ENCODE assay signal across 17 mouse cellular contexts in the genomic region with DNA sequence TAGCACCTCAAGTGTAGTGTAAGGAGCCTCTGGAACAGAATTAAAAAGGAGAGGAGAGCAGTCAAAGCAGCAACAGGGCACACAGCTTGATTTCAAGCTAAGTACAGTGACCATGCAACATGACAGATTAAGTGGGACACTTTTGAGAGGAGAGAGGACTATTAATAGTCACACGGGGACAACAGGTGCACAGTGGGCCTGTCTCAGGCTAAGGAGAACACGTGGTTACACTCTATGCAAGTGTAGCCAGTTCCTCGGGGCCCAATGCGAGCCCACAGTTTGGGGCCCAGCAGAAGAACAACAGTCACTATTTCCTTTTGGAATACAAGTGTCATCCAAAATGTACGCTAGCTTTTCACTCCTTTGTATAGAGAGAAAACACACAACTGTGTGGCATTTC. TPM values are rescaled to one million over a fixed set of nuclear protein-coding genes. Genes with fewer than 3 reads are reported as not detected.
DNase-seq lines count a peak whose midpoint lies in the region; ATAC-seq and TF ChIP-seq lines count a peak whose summit lies in the region.
"Had no signal": no experiment of that assay in that cellular context is flagged by ENCODE, and none has a peak within 500 bp of the region (broad histone marks: within the 10 kb centered on the region; RNA-seq: fewer than 3 reads in every experiment).

No protein-coding gene starts in this region.

- WGBS in intestine, postnatal 0 days: 80% methylated on average over 5 of the region's 5 CpGs
- 89% methylated on average over 5 of the region's 5 CpGs for WGBS in intestine, embryonic 16.5 days
- 92% methylated on average over 5 of the region's 5 CpGs for WGBS in midbrain, embryonic 11.5 days

- ATAC-seq in intestine, postnatal 0 days: no peak
- no peak for ATAC-seq in intestine, embryonic 16.5 days
- no peak for ATAC-seq in midbrain, embryonic 11.5 days (ENCODE audit: low FRiP score)
- ATAC-seq: activated CD4-positive, CD25-positive, alpha-beta regulatory T cell, adult 4 months; CD4-positive, CD25-positive, alpha-beta regulatory T cell, adult 4 months; liver, embryonic 12.5 days; midbrain, embryonic 15.5 days had no signal

- H3K9me3 ChIP-seq in intestine, postnatal 0 days (ENCODE audit: control insufficient read depth): no peaks in the 10 kb centered on the region
- no peaks in the 10 kb centered on the region for H3K9me3 ChIP-seq in intestine, embryonic 16.5 days (ENCODE audit: control insufficient read depth, low read length)
- H3K9me3 ChIP-seq in midbrain, embryonic 11.5 days (ENCODE audit: control insufficient read depth, low read length): no peaks in the 10 kb centered on the region
- H3K9me3 ChIP-seq: hindbrain, embryonic 12.5 days; liver, embryonic 12.5 days; midbrain, embryonic 15.5 days; neural tube, embryonic 13.5 days had no signal

- H3K36me3 ChIP-seq in intestine, postnatal 0 days (ENCODE audit: control insufficient read depth, insufficient read depth): no peaks in the 10 kb centered on the region
- H3K36me3 ChIP-seq in intestine, embryonic 16.5 days (ENCODE audit: control insufficient read depth, insufficient read depth, low read length): no peaks in the 10 kb centered on the region
- no peaks in the 10 kb centered on the region for H3K36me3 ChIP-seq in myocyte (ENCODE audit: control insufficient read depth, insufficient read depth)
- no peaks in the 10 kb centered on the region for H3K36me3 ChIP-seq in midbrain, embryonic 11.5 days (ENCODE audit: control insufficient read depth, insufficient read depth, low read length)
- H3K36me3 ChIP-seq: liver, embryonic 12.5 days had no signal

- no peak overlapping the region for H3K27ac ChIP-seq in intestine, postnatal 0 days (ENCODE audit: low read depth, low read length)
- H3K27ac ChIP-seq in intestine, embryonic 16.5 days (ENCODE audit: low read length): no peak overlapping the region
- no peak overlapping the region for H3K27ac ChIP-seq in midbrain, embryonic 11.5 days (ENCODE audit: low read depth, low read length)
- H3K27ac ChIP-seq: hindbrain, embryonic 12.5 days; liver, embryonic 12.5 days; midbrain, embryonic 15.5 days; neural tube, embryonic 13.5 days had no signal

- peak; percentile 76 to 78 for DNase-seq in cerebellum, postnatal 10 days
- DNase-seq in heart, adult 9 months (ENCODE audit: low spot score in 2 of 2): peak; percentile 47 to 52
- DNase-seq in midbrain, embryonic 11.5 days (ENCODE audit: low spot score, missing footprints): no peak
- no peak for DNase-seq in neural tube, embryonic 10.5 days (ENCODE audit: extremely low spot score, low spot score)
- DNase-seq: kidney, adult 18-20 months; kidney, postnatal 4 days; lung, postnatal 14 days; thymus, adult 2 months had no signal

- peaks cover 3% of the 10 kb centered on the region; the same call in 1 of the 2 replicates for H3K4me1 ChIP-seq in intestine, postnatal 0 days (replicated peaks; ENCODE audit: control insufficient read depth, insufficient read depth, low read length)
- H3K4me1 ChIP-seq in intestine, embryonic 16.5 days (ENCODE audit: control insufficient read depth, insufficient read depth, low read length): peaks cover 11% of the 10 kb centered on the region
- H3K4me1 ChIP-seq in midbrain, embryonic 11.5 days (ENCODE audit: control insufficient read depth, insufficient read depth, low read length): peaks cover 11% of the 10 kb centered on the region

- H3K79me2 ChIP-seq in myocyte (ENCODE audit: control insufficient read depth, insufficient read depth): no peaks in the 10 kb centered on the region

- TF ChIP-seq POLR2A in myocyte (IDR thresholded peaks at IDR 0.05; ENCODE audit: insufficient read length, low read depth): no peak

- H3K9ac ChIP-seq in intestine, postnatal 0 days (ENCODE audit: low read depth, low read length): 0 out of 2 replicates have a peak overlapping the region, but pooled peaks have one; percentile 11
- H3K9ac ChIP-seq in intestine, embryonic 16.5 days (ENCODE audit: low read depth, low read length): no peak overlapping the region
- no peak overlapping the region for H3K9ac ChIP-seq in midbrain, embryonic 11.5 days (ENCODE audit: low read length)
- H3K9ac ChIP-seq: hindbrain, embryonic 12.5 days; liver, embryonic 12.5 days; midbrain, embryonic 15.5 days; neural tube, embryonic 13.5 days had no signal

- no peak for TF ChIP-seq CTCF in intestine, postnatal 0 days (IDR thresholded peaks at IDR 0.05; ENCODE audit: low read depth)

- no peak overlapping the region for H3K4me3 ChIP-seq in intestine, postnatal 0 days (ENCODE audit: low read depth, low read length)
- H3K4me3 ChIP-seq in intestine, embryonic 16.5 days (ENCODE audit: low read length): no peak overlapping the region
- H3K4me3 ChIP-seq in myocyte: no peak overlapping the region
- H3K4me3 ChIP-seq in midbrain, embryonic 11.5 days (ENCODE audit: low read depth, low read length): no peak overlapping the region
- H3K4me3 ChIP-seq: hindbrain, embryonic 12.5 days; liver, embryonic 12.5 days; midbrain, embryonic 15.5 days; neural tube, embryonic 13.5 days had no signal

- H3ac ChIP-seq in myocyte (ENCODE audit: control insufficient read depth, insufficient read length): no peak overlapping the region

- H3K4me2 ChIP-seq in intestine, postnatal 0 days (replicated peaks; ENCODE audit: low read depth): no peak overlapping the region
- no peak overlapping the region for H3K4me2 ChIP-seq in intestine, embryonic 16.5 days (ENCODE audit: low read depth, low read length)
- peak overlapping the region; percentile 78 for H3K4me2 ChIP-seq in myocyte (ENCODE audit: low read depth)
- H3K4me2 ChIP-seq in midbrain, embryonic 11.5 days: no peak overlapping the region
- H3K4me2 ChIP-seq: hindbrain, embryonic 12.5 days; liver, embryonic 12.5 days had no signal

- H3K27me3 ChIP-seq in intestine, postnatal 0 days (replicated peaks; ENCODE audit: control insufficient read depth, insufficient read depth, low read length): no peaks in the 10 kb centered on the region
- H3K27me3 ChIP-seq in intestine, embryonic 16.5 days (replicated peaks; ENCODE audit: control insufficient read depth, insufficient read depth, low read length): no peaks in the 10 kb centered on the region
- no peaks in the 10 kb centered on the region for H3K27me3 ChIP-seq in myocyte (ENCODE audit: control insufficient read depth, insufficient read depth, insufficient read length)
- no peaks in the 10 kb centered on the region for H3K27me3 ChIP-seq in midbrain, embryonic 11.5 days (ENCODE audit: control insufficient read depth, insufficient read depth, low read length)
- H3K27me3 ChIP-seq: hindbrain, embryonic 12.5 days; liver, embryonic 12.5 days; midbrain, embryonic 15.5 days; neural tube, embryonic 13.5 days had no signal

TF ChIP-seq in myocyte, 11 proteins besides CTCF, POLR2A, EP300 and RAD21:
- TF ChIP-seq MAX (IDR thresholded peaks at IDR 0.05; ENCODE audit: low read depth) (no peak), E2F4 (IDR thresholded peaks at IDR 0.05; ENCODE audit: insufficient read depth) (no peak), TCF12 (IDR thresholded peaks at IDR 0.05; ENCODE audit: insufficient read depth, poor library complexity, severe bottlenecking) (peak; percentile 9), MYOG (IDR thresholded peaks at IDR 0.05; ENCODE audit: control insufficient read depth in 1 of 3, insufficient read depth in 1 of 3, insufficient read length in 2 of 3, low read depth in 2 of 3) (peak; percentile 10 to 83 (median 82)), MYOD1 (IDR thresholded peaks at IDR 0.05; ENCODE audit: control insufficient read depth in 1 of 3, insufficient read length in 2 of 3, low read depth in 2 of 3) (peak; percentile 52 to 97 (median 82)), USF1 (IDR thresholded peaks at IDR 0.05; ENCODE audit: low read depth) (peak; percentile 25)

RNA-seq across cellular contexts. Expression of gene Prepl, which starts 2.5 kb away (rescaled TPM):
- polyA plus RNA-seq in intestine, postnatal 0 days (2015; fragmentation: Nextera tagmentation; extraction: Ambion mirVana): 13.7 and 13.8 TPM in 2 replicates
- polyA plus RNA-seq in intestine, embryonic 16.5 days (2015; fragmentation: Nextera tagmentation; extraction: Ambion mirVana): 26.4 and 29.8 TPM in 2 replicates
- 39.2 TPM for polyA plus RNA-seq in myocyte (2012; fragmentation: generic; extraction: Trizol)
- 60.0 and 61.7 TPM in 2 replicates for polyA plus RNA-seq in midbrain, embryonic 11.5 days (2014; fragmentation: Nextera tagmentation; extraction: Ambion mirVana)

RNA-seq across cellular contexts. Expression of gene Camkmt, which starts 2.8 kb away (rescaled TPM):
- 7.7 and 9.2 TPM in 2 replicates for polyA plus RNA-seq in intestine, postnatal 0 days (2015; fragmentation: Nextera tagmentation; extraction: Ambion mirVana)
- 15.3 and 16.4 TPM in 2 replicates for polyA plus RNA-seq in intestine, embryonic 16.5 days (2015; fragmentation: Nextera tagmentation; extraction: Ambion mirVana)
- 1.4 TPM for polyA plus RNA-seq in myocyte (2012; fragmentation: generic; extraction: Trizol)
- 14.9 and 17.0 TPM in 2 replicates for polyA plus RNA-seq in midbrain, embryonic 11.5 days (2014; fragmentation: Nextera tagmentation; extraction: Ambion mirVana)

RNA-seq across cellular contexts. Expression of gene Slc3a1, which starts 59.4 kb away (rescaled TPM):
- polyA plus RNA-seq in intestine, postnatal 0 days (2015; fragmentation: Nextera tagmentation; extraction: Ambion mirVana): 121 and 130 TPM in 2 replicates
- 72.2 and 109 TPM in 2 replicates for polyA plus RNA-seq in intestine, embryonic 16.5 days (2015; fragmentation: Nextera tagmentation; extraction: Ambion mirVana)
- polyA plus RNA-seq in myocyte (2012; fragmentation: generic; extraction: Trizol): 0.02 TPM
- 0.17 and 0.34 TPM in 2 replicates for polyA plus RNA-seq in midbrain, embryonic 11.5 days (2014; fragmentation: Nextera tagmentation; extraction: Ambion mirVana)

Comparison
In these comparisons a context has a peak if more than half of its experiments do, and no peak if none do; other contexts are left out.
1. DNase-seq: peak in cerebellum, postnatal 10 days (2 of 2) and heart, adult 9 months (2 of 2); none in midbrain, embryonic 11.5 days (single experiment) and neural tube, embryonic 10.5 days (single experiment).
2. RNA of gene Slc3a1, which starts 59.4 kb away (polyA plus RNA-seq): 121 to 130 TPM in intestine, postnatal 0 days and 72.2 to 109 TPM in intestine, embryonic 16.5 days; 0.17 to 0.34 TPM in midbrain, embryonic 11.5 days and 0.02 TPM in myocyte (single experiment); every median in the first group is over 10 times any median in the second.